Mouse (Mus musculus) gastrocnemius, adult 18-20 months (tissue): Measurements from ENCODE around the gene Lrch1. TPM values are rescaled to one million over a fixed set of nuclear protein-coding genes. Genes with fewer than 3 reads are reported as not detected.
A peak's percentile ranks its signal among the peaks of the same experiment; 100 is the strongest.

Source experiments
- DNase-seq: peaks from one replicate; pipeline ENCODE4 v3.0.0; 2021; ENCODE audit warnings: low spot score
- total RNA-seq, 2 experiments: library from RNA; stranded (reverse); gene quantifications; 2 replicates each; pipeline ENCODE4 v1.2.3; 2021

The Lrch1 gene
- total RNA-seq, 2 experiments from 2014 or later = 2.5 to 3.0 TPM

DNA sequence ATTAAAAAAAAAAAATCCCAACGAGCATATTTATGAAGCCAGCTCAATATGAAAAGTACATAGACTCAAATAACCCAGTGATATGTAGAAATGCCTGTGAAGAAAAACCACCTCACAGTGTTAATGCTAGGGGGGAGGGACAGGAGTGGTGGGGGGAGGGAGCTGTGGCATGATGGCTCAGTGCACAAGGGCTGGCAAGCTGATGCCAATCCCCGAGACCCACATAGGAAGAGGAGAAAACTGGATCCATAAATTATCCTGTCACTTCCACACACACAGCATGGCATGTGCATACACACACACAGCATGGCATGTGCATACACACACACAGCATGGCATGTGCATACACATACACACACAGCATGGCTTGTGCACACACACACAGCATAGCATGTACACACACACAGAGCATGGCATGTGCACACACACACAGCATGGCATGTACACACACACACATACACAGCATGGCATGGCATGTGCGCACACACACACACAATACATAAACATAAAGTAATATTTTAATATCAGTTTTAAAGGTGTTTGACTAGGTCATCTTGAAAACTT lies 54.5 kb downstream of the Lrch1 start:
- DNase-seq = no peak

DNA sequence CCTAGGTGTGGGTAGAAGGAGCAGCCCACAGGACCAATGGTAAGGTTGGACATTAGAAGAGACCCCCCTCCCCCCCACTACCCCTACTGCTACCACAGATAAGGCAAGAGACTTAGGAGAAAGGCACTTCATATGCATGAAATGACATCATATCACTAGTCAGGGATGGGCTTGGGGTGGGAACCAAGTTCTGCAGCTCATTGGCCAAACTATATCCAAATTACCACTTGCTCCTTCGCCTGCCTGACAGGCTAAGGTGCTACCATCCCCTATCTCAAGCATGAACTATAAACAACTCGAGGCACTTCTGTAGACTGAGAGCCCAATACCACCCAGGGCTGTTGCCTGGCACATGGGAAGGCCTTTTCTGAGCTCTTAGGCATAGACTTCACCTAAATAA lies 58.4 kb downstream of the Lrch1 start:
- no peak for DNase-seq

DNA sequence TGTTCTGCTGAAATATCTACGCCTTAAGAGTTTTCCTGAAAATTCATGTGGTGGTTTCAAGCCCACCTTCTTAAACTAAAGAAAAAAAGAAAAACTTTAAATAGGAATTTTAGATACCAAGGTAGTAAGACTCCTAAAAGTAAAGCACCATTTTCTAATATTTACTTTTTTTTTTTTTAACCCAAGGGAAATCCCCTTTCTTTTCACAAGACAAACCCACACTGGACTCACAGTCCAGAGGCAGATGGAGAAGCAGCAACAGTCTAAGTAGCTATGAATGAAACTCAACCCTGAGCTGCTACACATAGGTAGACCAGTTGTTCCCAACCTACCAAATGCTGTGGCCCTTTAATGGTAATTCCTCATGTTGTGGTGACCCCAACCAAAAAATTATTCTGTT lies 59.6 kb downstream of the Lrch1 start:
- no peak for DNase-seq

DNA sequence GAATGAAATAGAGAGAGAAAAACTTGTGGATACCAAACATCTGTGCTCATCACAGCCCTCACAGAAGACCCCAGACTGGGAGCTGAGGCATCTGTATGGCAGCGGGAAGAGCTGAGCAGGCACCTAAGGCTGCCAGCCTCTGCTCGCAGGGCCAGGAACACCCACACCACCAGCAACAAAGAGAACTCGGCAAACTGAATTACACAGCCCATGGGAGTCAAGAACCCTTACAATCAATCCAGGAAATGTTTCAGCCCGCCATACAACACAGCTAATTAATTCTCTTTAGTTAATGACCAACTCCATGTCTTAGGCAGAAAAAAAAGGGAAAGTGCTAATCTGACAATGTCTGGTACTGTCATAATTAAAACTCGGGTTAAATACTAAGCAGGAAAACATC lies 61.2 kb downstream of the Lrch1 start:
- DNase-seq = no peak

DNA sequence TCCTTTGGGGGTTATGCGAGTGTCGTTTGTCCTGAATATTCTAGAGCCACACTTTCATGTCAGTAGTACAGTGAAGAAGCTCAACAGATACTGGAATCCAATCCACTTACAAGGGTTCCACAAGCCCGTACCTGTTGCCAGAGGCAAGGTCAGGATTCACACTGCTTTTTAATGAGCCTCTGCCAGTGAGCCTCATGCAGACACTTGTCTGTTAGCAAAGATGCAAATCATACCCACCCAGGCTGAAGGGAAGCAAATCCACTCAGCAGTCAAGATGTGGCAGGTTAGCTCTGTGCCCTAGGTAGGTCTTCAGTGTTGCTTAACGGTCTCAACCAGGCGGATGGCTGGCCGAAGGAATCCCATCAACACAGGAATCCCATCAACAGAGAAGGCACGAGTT lies 62.8 kb downstream of the Lrch1 start:
- no peak for DNase-seq

DNA sequence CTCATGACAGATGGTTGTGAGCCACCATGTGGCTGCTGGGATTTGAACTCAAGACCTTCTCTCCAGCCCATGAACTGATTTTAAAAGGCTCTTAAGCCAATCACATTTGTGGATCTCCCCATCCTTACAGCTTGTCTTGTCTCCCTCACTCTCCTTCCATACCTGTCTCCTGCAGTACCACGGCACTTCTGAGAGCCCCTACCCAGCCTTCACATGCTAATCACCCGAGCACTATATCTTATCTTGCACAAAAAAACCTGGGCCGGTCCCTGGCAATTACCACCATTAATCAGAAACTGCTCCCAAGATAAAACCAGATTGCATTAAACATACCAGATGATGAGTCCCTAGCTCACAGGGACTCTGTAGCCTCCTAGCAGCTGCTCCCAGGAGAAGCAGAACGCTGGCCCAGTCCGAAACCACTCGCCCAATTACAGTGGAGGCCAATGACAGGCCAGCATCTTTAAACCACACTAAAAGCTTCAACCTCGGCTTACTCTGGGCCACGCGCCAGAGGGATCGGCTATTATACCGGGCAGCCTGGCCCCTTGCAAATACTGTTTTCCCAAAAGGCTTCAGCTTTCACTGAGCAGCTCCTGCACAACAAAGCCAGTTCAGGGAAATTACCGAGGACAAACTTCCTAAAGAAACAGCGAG lies 63.5 kb downstream of the Lrch1 start:
- peak; percentile 41 for DNase-seq

DNA sequence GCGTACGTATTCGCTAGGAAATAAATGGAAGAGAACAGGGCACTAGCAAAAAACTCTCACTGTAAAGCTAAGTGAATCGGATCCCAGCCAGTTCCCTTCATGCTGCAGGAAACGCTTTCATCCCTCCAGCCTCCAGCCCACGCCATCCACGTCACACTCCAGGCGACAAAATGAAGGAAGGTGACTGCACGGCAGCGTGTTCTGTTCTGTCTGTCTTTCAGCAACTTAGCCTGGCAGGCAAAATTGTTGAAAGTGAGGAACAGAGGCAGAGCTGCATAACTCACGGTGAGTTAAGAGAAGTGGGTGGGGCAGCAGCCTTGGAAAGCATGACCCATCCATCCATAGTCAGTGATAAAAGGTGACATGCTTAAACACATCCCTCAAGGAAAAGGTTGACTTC lies 64.5 kb downstream of the Lrch1 start:
- DNase-seq = no peak

DNA sequence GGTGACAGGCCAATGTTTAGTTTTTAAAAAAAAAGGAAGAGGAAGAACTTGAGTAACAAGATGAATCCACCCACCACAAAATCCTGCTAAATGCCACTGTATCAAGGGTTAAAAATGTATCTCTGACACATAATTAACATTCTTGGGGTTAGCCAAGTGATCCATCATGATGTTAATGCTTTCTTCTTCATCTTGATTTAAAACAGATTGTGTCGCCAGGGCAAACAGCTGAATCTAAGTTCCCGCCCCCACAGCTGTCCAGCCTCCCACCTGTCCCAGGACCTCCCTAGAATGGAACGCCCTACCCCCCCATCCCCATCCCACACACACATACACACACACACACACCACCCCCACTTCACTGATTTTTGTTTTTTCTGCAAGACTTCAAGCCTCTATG lies 64.9 kb downstream of the Lrch1 start:
- DNase-seq = no peak

DNA sequence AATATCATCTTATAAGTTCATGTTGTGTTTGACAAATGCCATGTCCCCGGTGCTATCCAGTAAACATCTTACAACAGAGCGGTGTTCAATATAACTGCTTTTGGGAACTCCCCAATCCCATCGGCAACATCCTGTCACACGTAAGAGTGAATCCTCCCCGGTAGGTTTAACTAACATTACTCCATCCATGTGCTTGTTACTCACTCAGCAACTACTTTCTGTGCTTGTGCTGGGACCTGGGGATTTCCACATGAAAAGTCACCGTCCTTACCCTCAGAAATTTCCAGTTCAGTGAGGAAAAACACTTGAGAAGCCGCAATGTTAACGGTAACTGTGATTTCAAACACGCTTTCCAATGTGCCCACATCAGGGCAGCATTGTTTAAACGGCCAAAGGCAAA lies 66.8 kb downstream of the Lrch1 start:
- no peak for DNase-seq

DNA sequence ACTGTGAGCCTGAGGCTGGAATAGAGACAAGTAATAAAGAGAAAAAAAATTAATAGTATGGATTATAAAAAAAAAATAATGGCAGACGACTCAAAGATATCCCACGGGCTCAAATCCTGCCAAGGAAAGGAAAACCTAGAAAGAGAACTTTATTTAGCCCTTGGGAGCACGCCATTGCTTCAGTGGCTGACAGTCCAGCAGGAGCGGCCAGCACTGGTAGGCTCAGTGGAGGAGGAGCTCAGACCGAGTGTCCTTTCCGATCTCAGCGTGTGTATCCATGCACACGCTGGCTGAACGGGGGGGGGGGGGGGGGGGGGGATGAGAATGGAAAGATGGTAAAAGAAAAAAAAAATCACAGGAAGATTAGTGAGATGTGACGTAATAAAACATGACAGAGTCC lies 68.2 kb downstream of the Lrch1 start:
- DNase-seq = no peak

DNA sequence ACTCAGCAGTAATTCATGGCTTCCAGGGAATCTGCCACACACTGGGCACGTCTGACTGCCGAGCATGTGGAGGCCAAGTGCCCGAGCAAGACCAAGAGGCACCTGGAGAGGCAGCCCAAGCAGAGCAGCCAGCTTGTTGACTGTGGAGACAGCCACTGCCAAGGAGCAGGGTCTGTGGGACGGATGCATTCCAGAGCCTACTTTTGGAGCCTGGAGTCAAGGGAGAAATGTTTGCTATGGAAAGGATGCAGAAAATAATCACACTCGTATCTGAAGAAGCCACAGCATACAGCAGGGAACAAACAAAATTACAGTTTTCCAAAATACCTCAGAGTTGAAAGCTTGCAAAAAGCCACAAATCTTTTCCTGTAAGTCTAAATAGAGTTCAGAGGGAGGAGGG lies 70.4 kb downstream of the Lrch1 start:
- DNase-seq = no peak

DNA sequence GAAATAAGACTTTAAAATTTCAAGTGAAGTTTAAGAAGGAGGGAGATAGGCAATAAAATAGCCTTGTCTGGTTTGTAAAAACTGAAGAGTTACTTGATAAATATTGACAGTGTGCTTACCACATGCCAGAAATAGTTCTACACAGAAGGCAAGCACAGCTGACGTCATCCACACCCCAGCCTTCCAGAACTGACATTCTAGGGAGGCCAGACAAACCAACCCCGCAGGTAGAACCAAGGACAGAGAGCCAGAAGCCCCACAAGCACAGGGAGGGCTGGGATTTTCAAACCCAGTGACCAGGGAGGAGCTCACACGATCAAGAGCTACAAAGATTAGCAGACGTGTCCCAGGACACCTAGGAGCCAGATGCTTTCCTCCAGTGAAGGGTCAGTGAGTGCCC lies 76.5 kb downstream of the Lrch1 start:
- no peak for DNase-seq

DNA sequence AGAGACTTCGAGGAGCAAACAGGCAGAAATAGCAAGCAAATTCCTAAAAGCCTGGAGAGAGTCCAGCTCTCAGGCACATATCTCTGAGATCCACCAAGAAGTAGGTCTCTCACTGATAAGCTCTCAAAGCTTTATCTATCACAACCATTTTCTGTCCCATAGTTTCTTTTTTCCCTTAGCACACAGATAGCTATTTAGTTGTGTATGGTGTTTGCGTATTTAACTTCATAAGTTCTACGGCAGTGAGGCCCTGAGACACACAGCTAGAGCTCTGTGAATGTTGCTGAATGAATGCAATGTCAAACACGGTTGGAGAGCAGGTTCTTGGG lies 78.8 kb downstream of the Lrch1 start:
- no peak for DNase-seq

DNA sequence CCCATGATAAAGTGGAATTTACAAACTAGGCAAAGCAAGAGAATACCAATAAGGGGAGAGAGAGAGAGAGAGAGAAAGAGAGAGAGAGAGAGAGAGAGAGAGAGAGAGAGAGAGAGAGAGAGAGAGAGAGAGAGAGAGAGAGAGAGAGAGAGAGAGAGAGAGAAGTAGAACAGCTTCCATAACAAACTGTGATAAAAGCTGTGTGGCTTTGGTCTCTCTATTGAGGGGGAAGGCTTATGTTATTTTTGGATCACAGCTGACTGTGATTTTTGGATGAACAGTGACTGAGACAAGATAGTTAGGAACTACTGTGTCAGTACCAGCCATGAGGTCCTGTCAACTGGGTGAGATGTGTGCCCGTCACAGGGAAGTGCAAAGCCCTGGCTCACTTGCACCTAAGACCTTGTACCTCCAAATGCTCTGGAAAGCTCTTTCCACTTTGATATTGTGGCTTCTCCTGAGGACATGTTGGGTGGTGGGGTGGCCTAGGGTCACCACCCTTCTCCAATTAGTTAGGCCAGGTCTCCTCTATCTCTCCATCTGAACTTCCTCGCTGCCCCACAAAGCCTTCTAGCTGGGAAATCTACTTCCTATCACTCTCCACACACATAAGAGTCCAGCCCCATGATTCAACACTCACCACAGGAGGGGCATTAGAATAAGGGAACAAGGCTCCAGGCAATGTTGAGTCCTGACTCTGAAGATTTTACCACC lies 79.3 kb downstream of the Lrch1 start:
- DNase-seq = no peak

DNA sequence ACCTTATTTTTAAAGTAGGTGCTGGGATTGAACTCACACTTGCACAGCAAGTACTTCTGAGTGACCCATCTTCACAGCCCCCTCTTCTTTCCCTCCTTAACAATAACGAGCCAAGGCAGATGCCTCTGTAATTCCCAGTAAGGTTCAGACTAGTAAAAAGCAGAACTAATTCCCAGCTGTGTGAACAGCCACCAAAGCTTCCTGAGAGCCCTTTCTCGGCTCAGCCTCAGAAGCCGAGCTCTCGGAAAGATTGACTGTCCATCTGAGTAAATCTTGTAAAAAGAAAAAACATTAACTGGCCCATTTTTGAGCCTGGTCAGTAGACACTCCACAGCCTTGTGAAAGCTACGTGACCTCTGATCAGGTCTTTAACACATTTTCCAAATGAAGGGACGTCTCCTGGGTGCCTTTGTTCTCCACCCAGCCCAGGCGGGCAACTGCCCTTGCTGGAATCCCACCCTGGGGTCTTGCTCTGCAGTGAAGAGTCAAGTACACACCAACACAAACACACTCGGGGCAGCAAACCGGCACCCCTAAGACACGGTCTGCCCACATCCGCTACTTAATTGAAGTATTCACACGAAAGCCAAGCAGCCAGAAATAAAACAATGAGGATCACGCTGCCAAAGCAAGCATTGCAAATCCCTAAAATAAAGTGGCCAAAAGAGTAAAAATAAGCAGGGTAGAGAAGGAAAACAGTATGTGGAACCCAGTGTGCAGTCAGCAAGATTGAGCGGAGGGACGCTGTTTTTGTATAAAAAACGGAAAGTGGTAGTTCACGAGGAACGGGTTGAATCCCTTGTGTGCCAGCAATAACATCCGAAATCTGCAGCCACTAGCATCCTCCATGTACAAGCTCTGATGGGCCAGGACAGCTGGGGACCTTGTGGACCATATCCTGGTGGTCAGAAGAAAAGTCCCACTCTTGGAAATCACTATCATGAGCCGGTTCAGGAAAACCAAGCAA lies 80.3 kb downstream of the Lrch1 start:
- DNase-seq = no peak

DNA sequence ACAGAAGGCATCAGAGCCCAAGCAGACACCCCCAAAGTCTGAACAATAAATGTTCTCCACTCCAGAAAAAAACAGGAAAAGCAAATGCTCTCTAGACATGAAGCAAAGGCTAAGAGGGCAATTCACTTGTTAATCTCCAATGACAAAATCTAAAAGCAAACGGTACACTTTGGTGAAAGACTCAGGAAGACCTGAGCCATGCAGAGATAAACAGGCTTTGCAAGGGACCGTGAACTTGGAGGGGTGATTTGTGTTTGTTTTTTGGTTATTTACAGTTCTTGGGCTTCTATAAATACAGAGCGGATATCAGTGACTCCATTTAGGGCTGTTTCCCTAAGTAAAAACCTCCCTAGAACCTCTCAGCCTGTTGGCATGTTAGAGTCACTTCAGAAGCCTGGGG lies 81.9 kb downstream of the Lrch1 start:
- no peak for DNase-seq

DNA sequence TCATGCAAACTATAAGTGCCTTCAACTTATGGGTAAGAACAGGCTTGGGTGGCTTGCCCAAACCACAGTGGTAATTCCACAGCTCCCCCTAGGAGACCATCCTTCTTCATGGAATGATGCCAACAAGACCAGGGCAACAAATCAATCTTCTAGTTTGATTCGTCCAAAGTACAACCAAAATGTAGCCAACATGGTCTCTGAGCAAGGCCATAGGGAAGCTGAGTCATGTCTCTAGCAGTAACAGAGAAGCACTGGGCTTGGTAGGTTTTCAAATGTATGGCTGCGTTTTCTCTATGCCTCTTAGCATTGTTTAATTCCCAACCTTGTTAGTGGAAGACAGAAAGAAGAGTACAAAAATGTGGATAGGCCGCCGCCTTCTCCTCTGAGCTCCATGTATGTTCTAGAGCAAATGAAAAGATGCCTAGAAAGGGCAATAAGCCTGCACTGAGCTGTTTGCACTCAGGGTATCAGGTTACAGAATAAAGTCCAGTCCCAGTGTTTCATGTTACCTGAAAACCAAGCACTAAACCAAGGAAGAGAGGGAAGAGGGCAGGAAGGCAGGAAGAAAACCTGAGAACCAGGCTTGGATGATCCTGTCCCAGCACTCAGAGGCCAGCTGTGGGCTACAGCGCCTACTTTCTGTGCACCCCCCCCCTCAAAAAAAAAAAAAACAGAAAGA lies 82.7 kb downstream of the Lrch1 start:
- no peak for DNase-seq

DNA sequence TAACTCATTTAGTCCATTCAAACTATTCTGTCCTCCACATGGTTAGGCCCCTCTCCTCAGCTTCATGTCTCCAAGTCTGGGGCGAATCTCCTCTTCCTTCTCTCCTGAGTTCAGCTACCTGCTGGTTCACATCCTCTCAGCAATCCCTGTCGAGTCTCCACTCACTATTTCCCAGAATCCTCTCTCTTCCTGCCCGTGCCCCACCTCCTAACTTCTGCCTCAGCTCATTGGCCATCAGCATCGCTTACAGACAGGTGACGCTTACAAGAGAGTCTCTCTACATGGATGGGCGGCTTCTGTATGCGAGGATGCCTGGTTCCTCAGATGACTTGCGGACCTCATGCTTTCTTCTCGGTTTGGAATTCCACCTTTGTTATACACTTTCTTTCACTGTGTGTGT lies 86.2 kb downstream of the Lrch1 start:
- no peak for DNase-seq

DNA sequence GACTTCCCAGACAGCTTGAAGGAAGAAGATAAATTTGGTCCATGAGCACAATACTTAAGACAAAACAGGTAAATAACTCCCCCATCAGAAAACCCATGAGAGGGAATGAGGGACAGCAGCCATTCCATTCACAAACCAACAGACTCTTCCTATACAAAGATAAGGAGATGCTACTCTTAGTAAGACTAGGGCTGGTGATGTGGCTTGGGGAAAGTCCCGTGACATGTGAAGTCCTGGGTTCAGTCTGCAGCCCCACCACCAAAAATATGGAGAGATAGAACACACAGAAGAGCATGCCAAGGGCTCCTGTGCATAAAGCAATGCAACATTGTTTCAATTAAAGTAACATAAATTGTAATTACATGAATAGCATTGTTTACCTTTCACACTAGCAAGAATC lies 88.5 kb downstream of the Lrch1 start:
- no peak for DNase-seq

DNA sequence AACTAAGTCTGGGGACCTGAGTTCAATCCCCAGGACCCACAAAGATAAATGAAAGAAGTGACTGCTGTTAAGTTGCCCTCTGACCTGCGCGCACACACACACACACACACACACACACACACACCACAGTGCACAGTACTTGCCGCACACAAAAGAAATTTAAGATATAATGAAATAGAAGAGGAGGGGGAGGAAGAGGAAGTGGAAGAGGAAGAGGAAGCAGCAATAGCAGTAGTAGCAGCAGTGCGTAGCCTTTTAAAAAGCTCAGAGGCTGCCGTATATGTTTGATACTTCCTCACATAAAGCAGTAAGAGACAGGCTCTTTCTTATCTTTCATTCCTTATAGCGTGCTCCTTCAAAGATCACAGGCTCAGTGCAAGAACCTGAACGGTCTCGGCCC lies 92.2 kb downstream of the Lrch1 start:
- no peak for DNase-seq

DNA sequence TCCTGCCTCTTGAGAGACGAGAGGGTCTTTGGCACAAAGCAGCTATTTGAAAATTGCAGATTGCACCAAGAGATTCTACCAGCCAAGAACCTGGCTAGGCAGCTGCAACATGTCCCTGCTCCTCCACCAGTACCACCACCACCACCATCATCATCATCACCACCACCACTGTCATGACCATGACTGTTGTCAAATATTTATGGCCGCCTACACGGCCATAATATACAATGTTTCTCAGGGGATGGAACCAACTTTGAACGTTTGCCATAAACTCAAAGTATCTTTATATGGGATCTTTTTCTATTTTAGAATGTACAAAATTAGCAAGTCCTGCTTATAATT lies 93.9 kb downstream of the Lrch1 start:
- DNase-seq = no peak
